Mouse (Mus musculus): ENCODE measurements at regions not wholly inside any gene's neighbourhood (a gene's known extent, or its start where the extent isn't known, plus 50 kb on each side); places are given as distances from the start of the nearest gene placed in this dataset.

DNA sequence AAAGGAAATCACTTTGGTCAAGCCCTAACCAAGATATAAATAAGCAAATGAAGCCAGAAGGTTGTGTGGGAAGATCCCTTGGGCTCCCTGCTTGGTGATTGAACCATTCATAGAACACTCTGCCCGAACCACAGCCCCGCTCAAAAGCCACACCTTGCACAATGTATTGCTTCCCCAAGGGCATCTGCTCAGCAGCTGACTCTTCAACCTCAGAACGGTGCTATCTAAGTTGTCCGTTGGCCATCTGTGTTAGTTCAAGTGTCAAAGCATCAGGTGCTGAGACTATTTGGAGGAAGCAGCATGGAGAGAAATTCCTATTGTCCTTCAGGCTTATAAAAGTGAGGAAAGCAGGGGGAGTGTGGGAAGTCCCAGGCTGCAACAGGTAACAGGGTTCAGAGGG is 96.8 kb upstream of the 1700056E22Rik start:
- DNase-seq (ENCODE audit: low read depth): no peak

DNA sequence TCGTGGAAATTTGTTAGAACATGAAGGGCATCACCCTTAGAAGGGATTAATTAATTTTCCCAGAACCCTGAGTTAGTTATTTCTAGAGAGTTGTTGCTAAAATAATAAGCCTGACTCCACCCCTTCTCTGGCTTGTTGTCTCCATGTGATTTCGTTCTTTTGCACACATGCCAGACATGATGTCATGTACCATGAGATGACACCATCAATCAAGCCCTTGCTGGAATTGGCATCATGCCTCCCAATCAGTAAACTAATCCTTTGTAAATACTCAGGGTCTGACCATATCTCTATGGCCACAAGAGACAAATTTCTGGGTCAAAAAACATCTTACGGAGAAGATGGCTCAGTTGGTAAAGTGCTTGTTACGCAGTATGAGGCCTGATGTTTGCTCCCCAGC is 93.2 kb upstream of the 1700056E22Rik start:
- DNase-seq (ENCODE audit: low read depth): no peak

DNA sequence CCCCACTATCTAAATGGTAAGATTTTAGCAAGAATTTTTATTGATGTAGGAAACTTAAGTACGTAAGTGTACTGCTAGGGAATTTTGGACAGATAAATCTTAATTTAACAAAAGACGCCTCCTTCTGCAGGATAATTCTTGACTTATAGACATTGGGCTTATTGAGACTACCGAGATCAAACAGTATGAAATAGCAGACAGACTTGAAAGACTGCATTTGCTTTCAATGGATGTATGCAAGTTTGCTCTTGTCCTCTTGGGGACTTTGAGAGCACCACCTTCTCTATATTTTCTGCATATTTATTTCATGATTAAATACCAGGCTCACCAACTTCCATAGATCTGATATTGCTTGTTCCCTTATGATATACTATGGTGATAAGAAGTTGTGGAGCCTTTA is 92.8 kb upstream of the 1700056E22Rik start:
- DNase-seq (ENCODE audit: low read depth): no peak

All from 416B (cell line).